Comparison of ENCODE assay signal across 10 mouse cellular contexts in genomic region chr8:45381075-45381962, GRCm38 (mm10). TPM values are rescaled to one million over a fixed set of nuclear protein-coding genes. Genes with fewer than 3 reads are reported as not detected.
A peak's percentile ranks its signal among the peaks of the same experiment; 100 is the strongest.
DNase-seq lines count a peak whose midpoint lies in the region; ATAC-seq and TF ChIP-seq lines count a peak whose summit lies in the region.
"Had no signal": no experiment of that assay in that cellular context is flagged by ENCODE, and none has a peak within 500 bp of the region (broad histone marks: within the 10 kb centered on the region; RNA-seq: fewer than 3 reads in every experiment).

No protein-coding gene starts in this region.

- no peaks in the 10 kb centered on the region for H3K36me3 ChIP-seq in heart, embryonic 13.5 days
- H3K36me3 ChIP-seq in hindbrain, embryonic 10.5 days = no peaks in the 10 kb centered on the region
- H3K36me3 ChIP-seq in midbrain, embryonic 13.5 days = no peaks in the 10 kb centered on the region

- no peak for DNase-seq in heart, adult 18-20 months
- peak; percentile 35 for DNase-seq in brain, embryonic 14.5 days (ENCODE audit: low read depth)
- DNase-seq in hindbrain, embryonic 10.5 days (ENCODE audit: low spot score) = peak; percentile 23
- DNase-seq in urinary bladder, adult 2 months (ENCODE audit: low spot score) = no peak
- DNase-seq in spleen, postnatal 4 days (ENCODE audit: low spot score in 2 of 2) = no peak
- no peak for DNase-seq in ovary, adult 18-20 months (ENCODE audit: low spot score)
- DNase-seq: heart, postnatal 36 days had no signal

- H3K4me2 ChIP-seq in heart, embryonic 13.5 days = peak overlapping the region; percentile 83
- H3K4me2 ChIP-seq in midbrain, embryonic 13.5 days (replicated peaks) = peak overlapping the region; percentile 80

- 1% methylated on average over 38 of the region's 38 CpGs for WGBS in heart, embryonic 13.5 days
- WGBS in hindbrain, embryonic 10.5 days = 1% methylated on average over 38 of the region's 38 CpGs
- 2% methylated on average over 38 of the region's 38 CpGs for WGBS in midbrain, embryonic 13.5 days

- TF ChIP-seq POLR2A in brain, embryonic 14.5 days (IDR thresholded peaks at IDR 0.05; ENCODE audit: borderline replicate concordance, extremely low read depth, insufficient read depth, insufficient read length, poor library complexity, severe bottlenecking) = no peak

- no peaks in the 10 kb centered on the region for H3K9me3 ChIP-seq in heart, embryonic 13.5 days
- no peaks in the 10 kb centered on the region for H3K9me3 ChIP-seq in hindbrain, embryonic 10.5 days
- no peaks in the 10 kb centered on the region for H3K9me3 ChIP-seq in midbrain, embryonic 13.5 days

- no peak for TF ChIP-seq CTCF in brain, embryonic 14.5 days (IDR thresholded peaks at IDR 0.05; ENCODE audit: borderline replicate concordance, extremely low read depth, insufficient read depth, insufficient read length)

- H3K27me3 ChIP-seq in heart, embryonic 13.5 days (replicated peaks) = peaks cover 28% of the 10 kb centered on the region
- H3K27me3 ChIP-seq in hindbrain, embryonic 10.5 days (ENCODE audit: insufficient read depth, poor library complexity, severe bottlenecking) = peaks cover 23% of the 10 kb centered on the region
- H3K27me3 ChIP-seq in midbrain, embryonic 13.5 days = peaks cover 11% of the 10 kb centered on the region

- H3K9ac ChIP-seq in heart, embryonic 13.5 days = peak overlapping the region; percentile 70
- H3K9ac ChIP-seq in midbrain, embryonic 13.5 days (replicated peaks) = peak overlapping the region; percentile 57

- no peak overlapping the region for H3K27ac ChIP-seq in heart, embryonic 13.5 days (replicated peaks)
- peak overlapping the region; percentile 66 for H3K27ac ChIP-seq in hindbrain, embryonic 10.5 days
- no peak overlapping the region for H3K27ac ChIP-seq in midbrain, embryonic 13.5 days

- peak overlapping the region; percentile 50 for H3K4me3 ChIP-seq in heart, embryonic 13.5 days
- peak overlapping the region; percentile 61 for H3K4me3 ChIP-seq in hindbrain, embryonic 10.5 days
- peak overlapping the region; percentile 42 for H3K4me3 ChIP-seq in midbrain, embryonic 13.5 days (replicated peaks)

- H3K4me1 ChIP-seq in heart, embryonic 13.5 days = peaks cover 17% of the 10 kb centered on the region
- peaks cover 20% of the 10 kb centered on the region for H3K4me1 ChIP-seq in hindbrain, embryonic 10.5 days (replicated peaks)
- H3K4me1 ChIP-seq in midbrain, embryonic 13.5 days (replicated peaks) = peaks cover 18% of the 10 kb centered on the region

- no peak for ATAC-seq in heart, embryonic 13.5 days (ENCODE audit: extremely low read depth, insufficient number of reproducible peaks, low FRiP score, low TSS enrichment)
- peak; percentile 82 for ATAC-seq in midbrain, embryonic 13.5 days

RNA-seq across cellular contexts. Expression of gene Fam149a, which starts 0.8 kb away (rescaled TPM):
- 3.7 and 5.6 TPM in 2 replicates for polyA plus RNA-seq in heart, embryonic 13.5 days (2015; fragmentation: Nextera tagmentation; extraction: Ambion mirVana)
- total RNA-seq in heart, adult 18-20 months (2021) = 1 to 10 TPM; 5.0 to 5.1 TPM
- polyA plus RNA-seq in brain, embryonic 14.5 days (2012; rRNA removed) = 5.1 and 7.9 TPM in 2 replicates
- 9.1 and 9.6 TPM in 2 replicates for polyA plus RNA-seq in hindbrain, embryonic 10.5 days (2016; fragmentation: Nextera tagmentation; extraction: Ambion mirVana)
- polyA plus RNA-seq in midbrain, embryonic 13.5 days (2015; fragmentation: Nextera tagmentation; extraction: Ambion mirVana) = 4.9 TPM in 2 replicates
- 16.5 and 21.2 TPM in 2 replicates for polyA plus RNA-seq in urinary bladder, adult 2 months (2012; rRNA removed)
- total RNA-seq: MEL had no signal

RNA-seq across cellular contexts. Expression of gene Tlr3, which starts 29.6 kb away (rescaled TPM):
- polyA plus RNA-seq in heart, embryonic 13.5 days (2015; fragmentation: Nextera tagmentation; extraction: Ambion mirVana) = 1.8 TPM in 2 replicates
- total RNA-seq in heart, adult 18-20 months (2021) = 1 to 10 TPM; 6.2 to 7.8 TPM
- polyA plus RNA-seq in brain, embryonic 14.5 days (2012; rRNA removed) = 1.2 and 1.3 TPM in 2 replicates
- 0.67 and 0.77 TPM in 2 replicates for polyA plus RNA-seq in hindbrain, embryonic 10.5 days (2016; fragmentation: Nextera tagmentation; extraction: Ambion mirVana)
- polyA plus RNA-seq in midbrain, embryonic 13.5 days (2015; fragmentation: Nextera tagmentation; extraction: Ambion mirVana) = 0.46 and 1.0 TPM in 2 replicates
- polyA plus RNA-seq in urinary bladder, adult 2 months (2012; rRNA removed) = 15.7 and 16.2 TPM in 2 replicates
- total RNA-seq: MEL had no signal

RNA-seq across cellular contexts. Expression of gene Cyp4v3, which starts 48.3 kb away (rescaled TPM):
- 0.48 and 0.66 TPM in 2 replicates for polyA plus RNA-seq in heart, embryonic 13.5 days (2015; fragmentation: Nextera tagmentation; extraction: Ambion mirVana)
- 1 to 10 TPM; 2.2 to 2.8 TPM for total RNA-seq in heart, adult 18-20 months (2021)
- 0.82 and 1.3 TPM in 2 replicates for polyA plus RNA-seq in brain, embryonic 14.5 days (2012; rRNA removed)
- 0.41 and 0.45 TPM in 2 replicates for polyA plus RNA-seq in hindbrain, embryonic 10.5 days (2016; fragmentation: Nextera tagmentation; extraction: Ambion mirVana)
- 1.9 and 2.3 TPM in 2 replicates for polyA plus RNA-seq in midbrain, embryonic 13.5 days (2015; fragmentation: Nextera tagmentation; extraction: Ambion mirVana)
- 10.4 and 12.3 TPM in 2 replicates for polyA plus RNA-seq in urinary bladder, adult 2 months (2012; rRNA removed)
- total RNA-seq: MEL had no signal

Comparison
In these comparisons a context has a peak if more than half of its experiments do, and no peak if none do; other contexts are left out.
1. DNase-seq: peak in brain, embryonic 14.5 days (single experiment) and hindbrain, embryonic 10.5 days (single experiment); none in heart, adult 18-20 months (0 of 2), urinary bladder, adult 2 months (single experiment), spleen, postnatal 4 days (0 of 2) and ovary, adult 18-20 months (single experiment).
2. Peak in every context shown above with its lines, with median percentiles within 50 percentile points of each other: H3K4me3 ChIP-seq.